Mouse (Mus musculus) ES-Bruce4 (cell line): ENCODE measurements around the gene Dpf3.

ENCODE experiments used
- CTCF ChIP-seq: IDR thresholded peaks from one replicate; pipeline ENCODE4 v1.8.1; 2011; ENCODE audit warnings: low read depth, low read length
- POLR2A ChIP-seq: IDR thresholded peaks from one replicate; pipeline ENCODE4 v1.8.1; 2011; ENCODE audit warnings: low read length; ENCODE audit not compliant: insufficient read depth

GRCm38 (mm10) chr12:83303221-83303620, 184.3 kb downstream of the Dpf3 start:
- TF ChIP-seq CTCF, result no peak
- no peak for TF ChIP-seq POLR2A
